In the genomic region with DNA sequence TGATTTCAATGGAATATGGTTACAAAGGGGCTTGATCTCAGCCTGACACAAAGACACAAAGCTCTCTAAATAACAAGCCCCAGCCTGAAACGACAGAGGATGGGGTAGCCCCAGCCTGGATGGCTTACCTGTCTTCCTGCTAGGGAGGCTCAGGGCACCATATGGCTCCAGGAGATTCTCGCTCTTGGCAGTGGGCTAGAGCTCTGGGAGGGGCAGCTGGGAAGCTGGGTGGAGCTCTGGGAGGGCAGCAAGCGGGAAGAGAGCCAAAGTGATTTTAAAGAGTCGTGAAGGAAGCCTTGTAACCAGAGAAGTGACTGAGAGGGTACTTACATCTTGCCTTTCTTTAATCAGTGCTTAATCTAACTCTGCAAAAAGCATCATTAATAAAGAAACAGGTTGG, we compare ENCODE assay signal across 29 mouse cellular contexts. TPM values are rescaled to one million over a fixed set of nuclear protein-coding genes. Genes with fewer than 3 reads are reported as not detected.
A peak's percentile ranks its signal among the peaks of the same experiment; 100 is the strongest.
DNase-seq lines count a peak whose midpoint lies in the region; ATAC-seq and TF ChIP-seq lines count a peak whose summit lies in the region.
"Had no signal": no experiment of that assay in that cellular context is flagged by ENCODE, and none has a peak within 500 bp of the region (broad histone marks: within the 10 kb centered on the region; RNA-seq: fewer than 3 reads in every experiment).

Scn11a (minus strand) TSS at position 160 of the 400 bp plus-strand sequence.

- H3K9ac ChIP-seq in embryonic facial prominence, embryonic 13.5 days = no peak within 1 kb of the TSS
- H3K9ac ChIP-seq: embryonic facial prominence, embryonic 12.5 days; forebrain, embryonic 15.5 days; heart, embryonic 12.5 days; heart, embryonic 15.5 days; hindbrain, embryonic 14.5 days had no signal

- H3K4me1 ChIP-seq in embryonic facial prominence, embryonic 13.5 days = 0 out of 2 replicates have a peak, but pooled peaks cover 5% of the 10 kb centered on the region
- H3K4me1 ChIP-seq in embryonic facial prominence, embryonic 10.5 days = peaks cover 6% of the 10 kb centered on the region; the same call in 1 of the 2 replicates
- H3K4me1 ChIP-seq in limb, embryonic 10.5 days = peaks cover 22% of the 10 kb centered on the region
- H3K4me1 ChIP-seq: embryonic facial prominence, embryonic 12.5 days; forebrain, embryonic 10.5 days; heart, embryonic 12.5 days; heart, embryonic 15.5 days; hindbrain, embryonic 10.5 days had no signal

- no peaks in the 10 kb centered on the region for H3K9me3 ChIP-seq in embryonic facial prominence, embryonic 13.5 days
- H3K9me3 ChIP-seq in embryonic facial prominence, embryonic 10.5 days = no peaks in the 10 kb centered on the region
- no peaks in the 10 kb centered on the region for H3K9me3 ChIP-seq in limb, embryonic 10.5 days (replicated peaks)
- H3K9me3 ChIP-seq: embryonic facial prominence, embryonic 12.5 days; forebrain, embryonic 10.5 days; forebrain, embryonic 15.5 days; heart, embryonic 12.5 days; heart, embryonic 15.5 days; hindbrain, embryonic 10.5 days had no signal

- H3K36me3 ChIP-seq in embryonic facial prominence, embryonic 13.5 days = no peaks in the 10 kb centered on the region
- no peaks in the 10 kb centered on the region for H3K36me3 ChIP-seq in embryonic facial prominence, embryonic 10.5 days (replicated peaks)
- no peaks in the 10 kb centered on the region for H3K36me3 ChIP-seq in limb, embryonic 10.5 days
- H3K36me3 ChIP-seq: embryonic facial prominence, embryonic 12.5 days; forebrain, embryonic 10.5 days; forebrain, embryonic 15.5 days; G1E; heart, embryonic 12.5 days; heart, embryonic 15.5 days; hindbrain, embryonic 10.5 days had no signal

- intact Hi-C loops in left cerebral cortex, postnatal 14 days (cut with DNase I) = no loop called here

- ATAC-seq in embryonic facial prominence, embryonic 13.5 days (ENCODE audit: insufficient number of reproducible peaks, insufficient read depth, low FRiP score, low TSS enrichment, low read depth) = 0 out of 2 replicates have a peak, but pooled peaks have one; percentile 32
- ATAC-seq: forebrain, embryonic 15.5 days; intestine, postnatal 0 days; Patski had no signal

- WGBS in embryonic facial prominence, embryonic 13.5 days = 28% methylated on average over 4 of the region's 4 CpGs
- 51% methylated on average over 4 of the region's 4 CpGs for WGBS in embryonic facial prominence, embryonic 10.5 days
- 38% methylated on average over 4 of the region's 4 CpGs for WGBS in limb, embryonic 10.5 days

- peak; percentile 33 to 53 for DNase-seq in cerebellum, postnatal 14 days
- DNase-seq in cerebellum, adult 9-10 months = no peak
- no peak for DNase-seq in embryonic facial prominence, embryonic 10.5 days (ENCODE audit: low spot score)
- peak; percentile 64 for DNase-seq in brain, embryonic 14.5 days (ENCODE audit: low read depth)
- DNase-seq in limb, embryonic 10.5 days (ENCODE audit: low spot score) = no peak
- DNase-seq in left cerebral cortex, postnatal 14 days (ENCODE audit: low spot score in 2 of 2) = no peak
- DNase-seq: adrenal gland, postnatal 10 days; adrenal gland, postnatal 36 days; B cell, adult 2 months; cerebellum, adult 11-12 months; gastrocnemius, postnatal 25 days; heart, adult 18-20 months; heart, postnatal 10 days; heart, postnatal 36 days; kidney, adult 2 months had no signal

- H3K4me3 ChIP-seq in embryonic facial prominence, embryonic 13.5 days = no peak within 1 kb of the TSS
- no peak within 1 kb of the TSS for H3K4me3 ChIP-seq in embryonic facial prominence, embryonic 10.5 days
- H3K4me3 ChIP-seq in limb, embryonic 10.5 days = no peak within 1 kb of the TSS
- H3K4me3 ChIP-seq: embryonic facial prominence, embryonic 12.5 days; forebrain, embryonic 10.5 days; forebrain, embryonic 15.5 days; heart, embryonic 12.5 days; heart, embryonic 15.5 days; hindbrain, embryonic 10.5 days had no signal

- no peak within 1 kb of the TSS for H3K27ac ChIP-seq in embryonic facial prominence, embryonic 13.5 days
- no peak within 1 kb of the TSS for H3K27ac ChIP-seq in embryonic facial prominence, embryonic 10.5 days (replicated peaks)
- H3K27ac ChIP-seq in limb, embryonic 10.5 days = peak within 1 kb of the TSS; percentile 56; the same call in 1 of the 2 replicates
- H3K27ac ChIP-seq: embryonic facial prominence, embryonic 12.5 days; forebrain, embryonic 10.5 days; forebrain, embryonic 15.5 days; heart, embryonic 15.5 days; hindbrain, embryonic 10.5 days; hindbrain, embryonic 14.5 days had no signal

- no peak for TF ChIP-seq POLR2A in brain, embryonic 14.5 days (IDR thresholded peaks at IDR 0.05; ENCODE audit: borderline replicate concordance, extremely low read depth, insufficient read depth, insufficient read length, poor library complexity, severe bottlenecking)

- no peak within 1 kb of the TSS for H3K4me2 ChIP-seq in embryonic facial prominence, embryonic 13.5 days
- H3K4me2 ChIP-seq: embryonic facial prominence, embryonic 12.5 days; forebrain, embryonic 15.5 days; heart, embryonic 12.5 days; hindbrain, embryonic 14.5 days had no signal

- H3K27me3 ChIP-seq in embryonic facial prominence, embryonic 13.5 days = no peaks in the 10 kb centered on the region
- H3K27me3 ChIP-seq in embryonic facial prominence, embryonic 10.5 days (replicated peaks; ENCODE audit: low read depth, poor library complexity, severe bottlenecking) = no peaks in the 10 kb centered on the region
- H3K27me3 ChIP-seq in limb, embryonic 10.5 days (ENCODE audit: low read depth, poor library complexity, severe bottlenecking) = no peaks in the 10 kb centered on the region
- H3K27me3 ChIP-seq: CH12.LX; embryonic facial prominence, embryonic 12.5 days; forebrain, embryonic 15.5 days; heart, embryonic 12.5 days; heart, embryonic 15.5 days had no signal

- no peak for TF ChIP-seq CTCF in brain, embryonic 14.5 days (IDR thresholded peaks at IDR 0.05; ENCODE audit: borderline replicate concordance, extremely low read depth, insufficient read depth, insufficient read length)

RNA-seq across cellular contexts. Expression of gene Scn11a, which starts in this region (rescaled TPM):
- not detected in 2 replicates for polyA plus RNA-seq in embryonic facial prominence, embryonic 13.5 days (2015; fragmentation: Nextera tagmentation; extraction: Ambion mirVana)
- 0.13 and 0.14 TPM in 2 replicates for polyA plus RNA-seq in embryonic facial prominence, embryonic 10.5 days (2016; fragmentation: Nextera tagmentation; extraction: Ambion mirVana)
- 0.18 and 0.21 TPM in 2 replicates for polyA plus RNA-seq in brain, embryonic 14.5 days (2012; rRNA removed)
- polyA plus RNA-seq in limb, embryonic 10.5 days (2016; fragmentation: Nextera tagmentation; extraction: Ambion mirVana) = 0.06 and 0.25 TPM in 2 replicates
- under 1 TPM; 0.13 to 0.40 TPM for total RNA-seq in left cerebral cortex, postnatal 14 days (2021)
- total RNA-seq: adrenal gland, adult 18-20 months had no signal
- polyA plus RNA-seq: G1E; gonadal fat pad, adult 2 months; heart, embryonic 12.5 days; Patski had no signal

Comparison
In these comparisons a context has a peak if more than half of its experiments do, and no peak if none do; other contexts are left out.
1. DNase-seq: peak in cerebellum, postnatal 14 days (2 of 2); none in cerebellum, adult 9-10 months (single experiment), embryonic facial prominence, embryonic 10.5 days (single experiment), limb, embryonic 10.5 days (single experiment) and left cerebral cortex, postnatal 14 days (0 of 2).
2. Peak in ATAC-seq in embryonic facial prominence, embryonic 13.5 days; RNA of the gene not detected or under 1 TPM.
3. Peak in DNase-seq in brain, embryonic 14.5 days; RNA of the gene not detected or under 1 TPM.